Mouse (Mus musculus) megakaryocyte, adult 5-6 weeks (primary cell): ENCODE data around the gene 9030025P20Rik. TPM values are rescaled to one million over a fixed set of nuclear protein-coding genes. Genes with fewer than 3 reads are reported as not detected.
"Not testable (repeated sequence)": the region's sequence is repeated elsewhere in the genome, so short reads cannot be mapped to it uniquely, and the experiment has no call there.

ENCODE experiments used
- ATAC-seq: 2 replicates; pipeline ENCODE4 v1.8.0; 2016; ENCODE audit warnings: mild to moderate bottlenecking, inconsistent platforms; ENCODE audit not compliant: poor library complexity, severe bottlenecking
- total RNA-seq, 2 experiments: library from RNA; stranded (forward) in 1 of 2; stranded (reverse) in 1 of 2; fragments of 153-499, 151-499 nt in 1 of 2; fragments of 221-1000, 200-1000 nt in 1 of 2; gene quantifications; 2 replicates each; pipeline versions ENCODE4 v1.2.3 to v1.2.4; 2015 to 2017

9030025P20Rik gene
- total RNA-seq, 2 experiments from 2014 or later, result 6.3 to 8.2 TPM

DNA sequence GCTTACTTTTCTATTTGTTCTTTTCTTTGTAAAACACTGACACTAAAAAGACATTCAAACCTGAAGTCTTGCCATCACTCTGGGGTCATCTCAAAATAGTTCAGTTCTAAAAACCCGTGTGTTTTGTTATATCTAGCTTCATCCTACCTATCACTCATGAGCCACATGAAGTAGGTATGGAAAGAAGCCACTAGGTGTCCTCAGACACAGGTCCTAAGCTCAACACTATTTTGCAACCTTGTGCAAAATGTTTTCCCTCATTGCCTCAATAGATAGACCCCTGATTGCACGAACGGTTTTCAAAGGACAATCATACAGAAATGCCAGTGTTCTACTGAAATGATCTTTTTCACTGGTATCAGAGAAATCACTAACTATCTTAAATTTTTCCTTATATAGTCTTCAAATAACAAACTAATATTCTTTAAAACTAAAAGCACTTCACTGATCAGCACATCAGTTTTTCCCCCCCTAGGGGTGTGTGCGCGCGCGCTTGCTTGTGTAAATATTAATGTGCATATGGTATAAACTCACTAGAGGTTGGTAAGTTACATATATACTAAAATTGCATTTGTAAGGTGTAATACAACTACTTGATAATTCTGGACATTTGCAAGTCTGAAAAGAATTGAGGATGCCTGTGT, 428 bp upstream of the 9030025P20Rik start:
- ATAC-seq, result peak; percentile 70

DNA sequence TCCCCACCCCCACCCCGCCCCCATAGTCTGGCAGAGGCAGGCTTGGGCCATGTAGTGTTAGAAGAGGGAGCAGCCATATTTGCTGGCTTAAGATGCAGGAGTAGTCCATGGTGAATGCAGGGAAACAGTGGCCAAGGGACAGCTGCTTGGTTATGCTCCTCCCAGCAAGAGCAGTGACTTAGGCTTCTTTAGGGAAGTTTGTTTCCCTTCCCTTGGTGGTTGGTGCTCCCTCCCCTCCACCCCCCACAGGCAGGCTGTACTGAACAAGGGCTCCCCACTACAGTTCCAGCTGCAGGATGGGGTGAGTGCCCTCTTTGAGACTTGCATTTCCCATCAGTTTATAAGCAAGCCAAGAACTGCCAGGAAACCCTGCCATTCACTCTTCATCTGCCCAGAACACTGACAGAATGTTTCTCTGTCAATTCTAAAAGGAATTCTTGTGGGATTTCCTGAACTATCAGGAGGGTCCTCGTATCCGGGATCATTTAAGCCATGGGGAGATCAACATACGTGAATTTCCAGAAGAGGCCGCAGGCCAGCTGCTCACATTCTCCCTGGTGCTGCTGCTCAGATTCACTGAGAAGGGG, 11.9 kb downstream of the 9030025P20Rik start:
- ATAC-seq, result peak; percentile 61

DNA sequence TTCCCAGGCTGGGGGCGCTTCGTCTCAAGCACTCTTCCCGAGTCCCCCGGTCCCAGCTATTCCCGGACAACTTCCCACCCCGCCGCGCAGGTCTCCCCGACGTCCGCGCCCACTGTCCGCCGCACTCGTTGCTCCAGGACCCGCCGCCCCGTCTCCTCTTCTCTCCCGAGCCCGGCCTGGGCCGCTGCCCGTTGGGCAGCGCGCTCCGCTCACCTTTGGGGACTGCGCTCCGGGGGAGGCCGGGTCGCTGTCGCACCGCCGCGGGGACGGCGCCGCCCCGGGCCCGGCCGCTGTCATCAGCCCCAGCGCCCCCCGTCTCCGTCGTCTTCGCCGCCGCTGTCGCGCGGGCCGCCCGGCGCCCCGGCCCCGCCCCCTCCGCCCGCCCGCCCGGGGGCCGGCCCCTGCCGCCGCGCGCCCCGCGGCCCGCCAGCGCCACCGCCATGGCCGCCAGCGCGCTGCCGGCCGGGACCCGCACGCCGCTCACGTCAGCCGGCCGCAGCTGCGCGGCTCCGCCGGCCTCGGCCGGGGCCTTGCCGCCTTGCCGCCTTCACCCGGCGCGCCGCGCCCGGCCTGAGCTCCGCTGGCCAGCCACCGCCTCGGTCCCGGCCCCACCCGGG, 14.4 kb downstream of the 9030025P20Rik start:
- peak; percentile 34 for ATAC-seq

DNA sequence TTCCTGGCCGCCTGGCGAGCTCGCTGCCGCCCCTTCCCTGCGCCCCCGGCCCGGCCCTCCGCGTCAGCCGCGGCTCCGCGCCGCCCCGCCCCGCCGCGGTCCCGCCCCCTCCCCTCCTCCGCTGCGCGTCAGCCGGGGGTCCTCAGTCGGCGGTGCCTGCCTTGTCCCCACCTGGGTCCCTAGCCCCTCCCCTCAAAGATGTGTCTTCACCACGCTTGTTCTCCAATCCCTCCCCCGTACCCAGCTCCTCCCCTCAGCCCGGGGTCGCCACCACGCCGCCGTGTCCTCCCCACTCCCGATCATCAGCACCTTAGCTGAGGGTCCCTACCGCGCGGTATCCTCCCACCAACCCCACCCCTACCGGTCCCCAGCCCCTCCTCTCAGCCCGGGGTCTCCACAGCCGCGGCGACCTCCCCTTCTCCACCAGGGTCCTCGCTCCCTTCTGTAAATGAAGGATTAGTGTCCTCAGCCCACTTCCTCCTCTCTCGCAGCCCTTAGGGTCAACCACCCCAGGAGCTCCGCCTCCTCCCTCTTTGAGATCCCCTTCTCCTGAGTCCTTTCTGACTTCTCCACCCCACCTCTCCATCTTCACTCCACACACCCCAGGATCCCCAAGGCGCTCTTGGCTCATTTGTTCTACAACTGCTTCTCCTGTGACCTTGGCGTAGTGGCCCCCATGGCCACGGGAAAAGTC, 15.0 kb downstream of the 9030025P20Rik start:
- peak; percentile 58 for ATAC-seq

DNA sequence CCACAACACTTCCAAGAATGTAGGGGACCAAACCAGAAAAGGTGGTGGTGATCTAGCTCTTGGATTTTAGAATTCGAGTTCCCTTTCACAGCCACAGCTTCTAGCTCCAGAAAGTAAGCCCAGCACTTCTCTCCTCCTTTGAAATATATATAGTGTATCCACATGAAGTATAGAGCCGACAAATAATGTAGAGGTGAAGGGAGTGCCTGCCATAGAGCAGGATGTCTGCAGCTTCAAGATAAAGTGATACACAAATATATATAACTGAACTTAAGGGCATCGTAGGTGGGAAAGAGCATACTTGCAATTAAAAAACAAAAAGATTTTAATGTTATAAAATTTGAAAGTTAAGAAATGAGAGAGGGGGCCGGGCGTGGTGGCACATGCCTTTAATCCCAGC, 15.9 kb downstream of the 9030025P20Rik start:
- ATAC-seq, result not testable (repeated sequence)

DNA sequence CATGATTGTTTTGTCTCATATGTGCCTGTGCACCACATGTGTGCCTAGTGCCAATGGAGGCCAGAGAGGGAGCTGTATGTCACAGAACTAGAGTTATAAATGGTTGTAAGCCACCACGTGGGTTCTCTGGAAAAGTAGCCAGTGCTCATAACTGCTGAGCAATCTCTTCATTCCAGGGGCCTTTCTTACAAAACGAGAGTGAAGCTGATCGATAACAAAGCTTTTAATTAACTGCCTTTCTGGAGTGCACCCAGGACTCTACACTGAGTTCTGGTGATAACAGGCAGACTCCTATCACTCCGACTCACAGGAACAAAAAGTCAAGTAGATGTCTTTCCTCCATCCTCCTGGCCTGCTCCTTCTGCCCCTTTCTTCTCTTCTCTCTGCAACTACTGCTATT, 21.8 kb downstream of the 9030025P20Rik start:
- peak; percentile 40 for ATAC-seq

DNA sequence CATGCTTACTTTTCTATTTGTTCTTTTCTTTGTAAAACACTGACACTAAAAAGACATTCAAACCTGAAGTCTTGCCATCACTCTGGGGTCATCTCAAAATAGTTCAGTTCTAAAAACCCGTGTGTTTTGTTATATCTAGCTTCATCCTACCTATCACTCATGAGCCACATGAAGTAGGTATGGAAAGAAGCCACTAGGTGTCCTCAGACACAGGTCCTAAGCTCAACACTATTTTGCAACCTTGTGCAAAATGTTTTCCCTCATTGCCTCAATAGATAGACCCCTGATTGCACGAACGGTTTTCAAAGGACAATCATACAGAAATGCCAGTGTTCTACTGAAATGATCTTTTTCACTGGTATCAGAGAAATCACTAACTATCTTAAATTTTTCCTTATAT, 30.8 kb downstream of the 9030025P20Rik start:
- peak; percentile 64 for ATAC-seq

DNA sequence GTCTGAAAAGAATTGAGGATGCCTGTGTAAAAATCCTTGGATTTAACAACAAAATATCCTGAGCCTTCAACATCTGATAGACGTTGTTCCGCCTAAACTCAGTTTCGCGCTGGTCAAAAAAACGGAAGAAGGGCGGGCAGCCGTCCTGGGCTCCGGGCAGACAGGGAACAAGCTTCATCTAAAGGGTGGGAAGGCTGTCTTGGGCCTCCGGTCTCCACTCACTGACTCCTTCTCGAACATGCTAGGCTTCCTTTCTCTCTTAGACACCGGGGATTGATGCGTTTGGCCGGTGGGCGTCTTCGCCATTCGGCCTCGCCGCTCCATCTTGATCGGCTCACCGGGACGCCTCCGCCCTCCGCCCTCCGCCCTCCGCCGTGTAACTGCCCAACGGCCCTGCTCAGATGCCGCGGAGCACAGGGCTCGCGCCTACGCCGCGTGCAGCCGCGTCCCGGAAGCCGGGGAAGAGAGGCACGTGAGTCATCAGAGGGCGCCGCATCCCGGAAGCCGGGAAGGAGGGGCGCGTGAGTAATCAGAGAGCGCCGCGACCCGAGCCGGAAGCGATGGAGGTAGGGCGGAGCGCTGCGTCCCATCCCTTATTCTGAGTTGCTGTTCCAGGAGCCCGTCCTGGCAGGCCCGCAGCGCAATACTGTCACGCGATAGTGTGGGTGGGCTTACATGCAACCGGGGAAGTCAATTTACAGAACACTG, 31.6 kb downstream of the 9030025P20Rik start, which contains the start of gene Gm3435:
Gm3435 (plus strand) TSS at position 471 of the 708 bp plus-strand sequence.
- ATAC-seq, result peak; percentile 95

DNA sequence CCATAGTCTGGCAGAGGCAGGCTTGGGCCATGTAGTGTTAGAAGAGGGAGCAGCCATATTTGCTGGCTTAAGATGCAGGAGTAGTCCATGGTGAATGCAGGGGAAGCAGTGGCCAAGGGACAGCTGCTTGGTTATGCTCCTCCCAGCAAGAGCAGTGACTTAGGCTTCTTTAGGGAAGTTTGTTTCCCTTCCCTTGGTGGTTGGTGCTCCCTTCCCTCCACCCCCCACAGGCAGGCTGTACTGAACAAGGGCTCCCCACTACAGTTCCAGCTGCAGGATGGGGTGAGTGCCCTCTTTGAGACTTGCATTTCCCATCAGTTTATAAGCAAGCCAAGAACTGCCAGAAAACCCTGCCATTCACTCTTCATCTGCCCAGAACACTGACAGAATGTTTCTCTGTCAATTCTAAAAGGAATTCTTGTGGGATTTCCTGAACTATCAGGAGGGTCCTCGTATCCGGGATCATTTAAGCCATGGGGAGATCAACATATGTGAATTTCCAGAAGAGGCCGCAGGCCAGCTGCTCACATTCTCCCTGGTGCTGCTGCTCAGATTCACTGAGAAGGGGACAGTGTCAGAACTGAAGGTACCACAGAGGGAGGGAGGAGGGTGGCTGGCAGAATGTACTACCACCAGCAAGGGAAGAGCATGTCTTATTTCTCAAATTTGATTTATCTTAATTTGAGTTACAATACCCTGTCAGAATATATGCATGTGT, 43.4 kb downstream of the 9030025P20Rik start:
- ATAC-seq, result peak; percentile 70

DNA sequence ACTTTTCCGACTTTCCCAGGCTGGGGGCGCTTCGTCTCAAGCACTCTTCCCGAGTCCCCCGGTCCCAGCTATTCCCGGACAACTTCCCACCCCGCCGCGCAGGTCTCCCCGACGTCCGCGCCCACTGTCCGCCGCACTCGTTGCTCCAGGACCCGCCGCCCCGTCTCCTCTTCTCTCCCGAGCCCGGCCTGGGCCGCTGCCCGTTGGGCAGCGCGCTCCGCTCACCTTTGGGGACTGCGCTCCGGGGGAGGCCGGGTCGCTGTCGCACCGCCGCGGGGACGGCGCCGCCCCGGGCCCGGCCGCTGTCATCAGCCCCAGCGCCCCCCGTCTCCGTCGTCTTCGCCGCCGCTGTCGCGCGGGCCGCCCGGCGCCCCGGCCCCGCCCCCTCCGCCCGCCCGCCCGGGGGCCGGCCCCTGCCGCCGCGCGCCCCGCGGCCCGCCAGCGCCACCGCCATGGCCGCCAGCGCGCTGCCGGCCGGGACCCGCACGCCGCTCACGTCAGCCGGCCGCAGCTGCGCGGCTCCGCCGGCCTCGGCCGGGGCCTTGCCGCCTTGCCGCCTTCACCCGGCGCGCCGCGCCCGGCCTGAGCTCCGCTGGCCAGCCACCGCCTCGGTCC, 45.7 kb downstream of the 9030025P20Rik start:
- peak; percentile 38 for ATAC-seq

DNA sequence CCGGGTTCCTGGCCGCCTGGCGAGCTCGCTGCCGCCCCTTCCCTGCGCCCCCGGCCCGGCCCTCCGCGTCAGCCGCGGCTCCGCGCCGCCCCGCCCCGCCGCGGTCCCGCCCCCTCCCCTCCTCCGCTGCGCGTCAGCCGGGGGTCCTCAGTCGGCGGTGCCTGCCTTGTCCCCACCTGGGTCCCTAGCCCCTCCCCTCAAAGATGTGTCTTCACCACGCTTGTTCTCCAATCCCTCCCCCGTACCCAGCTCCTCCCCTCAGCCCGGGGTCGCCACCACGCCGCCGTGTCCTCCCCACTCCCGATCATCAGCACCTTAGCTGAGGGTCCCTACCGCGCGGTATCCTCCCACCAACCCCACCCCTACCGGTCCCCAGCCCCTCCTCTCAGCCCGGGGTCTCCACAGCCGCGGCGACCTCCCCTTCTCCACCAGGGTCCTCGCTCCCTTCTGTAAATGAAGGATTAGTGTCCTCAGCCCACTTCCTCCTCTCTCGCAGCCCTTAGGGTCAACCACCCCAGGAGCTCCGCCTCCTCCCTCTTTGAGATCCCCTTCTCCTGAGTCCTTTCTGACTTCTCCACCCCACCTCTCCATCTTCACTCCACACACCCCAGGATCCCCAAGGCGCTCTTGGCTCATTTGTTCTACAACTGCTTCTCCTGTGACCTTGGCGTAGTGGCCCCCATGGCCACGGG, 46.4 kb downstream of the 9030025P20Rik start:
- peak; percentile 60 for ATAC-seq

DNA sequence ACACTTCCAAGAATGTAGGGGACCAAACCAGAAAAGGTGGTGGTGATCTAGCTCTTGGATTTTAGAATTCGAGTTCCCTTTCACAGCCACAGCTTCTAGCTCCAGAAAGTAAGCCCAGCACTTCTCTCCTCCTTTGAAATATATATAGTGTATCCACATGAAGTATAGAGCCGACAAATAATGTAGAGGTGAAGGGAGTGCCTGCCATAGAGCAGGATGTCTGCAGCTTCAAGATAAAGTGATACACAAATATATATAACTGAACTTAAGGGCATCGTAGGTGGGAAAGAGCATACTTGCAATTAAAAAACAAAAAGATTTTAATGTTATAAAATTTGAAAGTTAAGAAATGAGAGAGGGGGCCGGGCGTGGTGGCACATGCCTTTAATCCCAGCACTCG, 47.2 kb downstream of the 9030025P20Rik start:
- not testable (repeated sequence) for ATAC-seq

DNA sequence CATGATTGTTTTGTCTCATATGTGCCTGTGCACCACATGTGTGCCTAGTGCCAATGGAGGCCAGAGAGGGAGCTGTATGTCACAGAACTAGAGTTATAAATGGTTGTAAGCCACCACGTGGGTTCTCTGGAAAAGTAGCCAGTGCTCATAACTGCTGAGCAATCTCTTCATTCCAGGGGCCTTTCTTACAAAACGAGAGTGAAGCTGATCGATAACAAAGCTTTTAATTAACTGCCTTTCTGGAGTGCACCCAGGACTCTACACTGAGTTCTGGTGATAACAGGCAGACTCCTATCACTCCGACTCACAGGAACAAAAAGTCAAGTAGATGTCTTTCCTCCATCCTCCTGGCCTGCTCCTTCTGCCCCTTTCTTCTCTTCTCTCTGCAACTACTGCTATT, 53.1 kb downstream of the 9030025P20Rik start:
- peak; percentile 41 for ATAC-seq

DNA sequence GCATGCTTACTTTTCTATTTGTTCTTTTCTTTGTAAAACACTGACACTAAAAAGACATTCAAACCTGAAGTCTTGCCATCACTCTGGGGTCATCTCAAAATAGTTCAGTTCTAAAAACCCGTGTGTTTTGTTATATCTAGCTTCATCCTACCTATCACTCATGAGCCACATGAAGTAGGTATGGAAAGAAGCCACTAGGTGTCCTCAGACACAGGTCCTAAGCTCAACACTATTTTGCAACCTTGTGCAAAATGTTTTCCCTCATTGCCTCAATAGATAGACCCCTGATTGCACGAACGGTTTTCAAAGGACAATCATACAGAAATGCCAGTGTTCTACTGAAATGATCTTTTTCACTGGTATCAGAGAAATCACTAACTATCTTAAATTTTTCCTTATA, 62.2 kb downstream of the 9030025P20Rik start:
- peak; percentile 65 for ATAC-seq

Other genes with a start within 250 kb of the 9030025P20Rik start
- gene Wdr27, start 35.3 kb upstream of the 9030025P20Rik start, total RNA-seq (2015), result not detected in 2 replicates
- gene Wdr27, start 35.3 kb upstream of the 9030025P20Rik start, total RNA-seq (2017), result not detected in 2 replicates
- 27.7 and 30.1 TPM in 2 replicates for gene 1600012H06Rik, start 35.3 kb upstream of the 9030025P20Rik start, total RNA-seq (2015)
- gene 1600012H06Rik, start 35.3 kb upstream of the 9030025P20Rik start, total RNA-seq (2017), result 19.7 and 22.4 TPM in 2 replicates
- 159 and 162 TPM in 2 replicates for gene Phf10, start 17.2 kb upstream of the 9030025P20Rik start, total RNA-seq (2015)
- 52.1 and 54.2 TPM in 2 replicates for gene Phf10, start 17.2 kb upstream of the 9030025P20Rik start, total RNA-seq (2017)
- 0.80 TPM in 1 of 2 replicates, not detected in the other for gene Gm3417, start 322 bp downstream of the 9030025P20Rik start, total RNA-seq (2015)
- gene Gm3417, start 322 bp downstream of the 9030025P20Rik start, total RNA-seq (2017), result not detected in 2 replicates
- gene Gm3435, start 31.7 kb downstream of the 9030025P20Rik start, total RNA-seq (2015), result 5.8 and 6.1 TPM in 2 replicates
- gene Gm3435, start 31.7 kb downstream of the 9030025P20Rik start, total RNA-seq (2017), result 4.1 and 4.2 TPM in 2 replicates
- 82.8 and 84.3 TPM in 2 replicates for gene Ermard, start 62.7 kb downstream of the 9030025P20Rik start, total RNA-seq (2015)
- 45.1 and 59.1 TPM in 2 replicates for gene Ermard, start 62.7 kb downstream of the 9030025P20Rik start, total RNA-seq (2017)
- 0.39 and 4.2 TPM in 2 replicates for gene Tcte3, start 63.0 kb downstream of the 9030025P20Rik start, total RNA-seq (2015)
- gene Tcte3, start 63.0 kb downstream of the 9030025P20Rik start, total RNA-seq (2017), result 0.81 TPM in 1 of 2 replicates, not detected in the other
- 5.4 and 5.7 TPM in 2 replicates for gene Gm3448, start 63.1 kb downstream of the 9030025P20Rik start, total RNA-seq (2015)
- gene Gm3448, start 63.1 kb downstream of the 9030025P20Rik start, total RNA-seq (2017), result 7.0 and 8.3 TPM in 2 replicates